Mouse (Mus musculus): ENCODE data around the gene Prmt6. TPM values are rescaled to one million over a fixed set of nuclear protein-coding genes. Genes with fewer than 3 reads are reported as not detected.

The Prmt6 gene
- total RNA-seq (2021) (10 to 100 TPM in 1 of 2 experiments, 1 to 10 TPM in 1; 9.1 to 11.4 TPM), polyA plus RNA-seq (2012; rRNA removed) (11.4 and 14.2 TPM in 2 replicates)
- long read RNA-seq, transcript Prmt6-201 (1 exons, 2,450 nt) = major isoform, 11 of 14 reads
- long read RNA-seq, partial matches to known transcripts = 0 of 14 reads
- long read RNA-seq, other reads (novel, unspliced or antisense) = 0 of 14 reads

GRCm38 (mm10) chr3:110250839-110251700 lies at the start of gene Prmt6:
TSS of gene Prmt6 (minus strand) at chr3:110250998.
- DNase-seq = peak; percentile 95

GRCm38 (mm10) chr3:110290485-110291045 lies 39.8 kb upstream of the Prmt6 start:
- DNase-seq = no peak

GRCm38 (mm10) chr3:110282651-110283050 lies 31.9 kb upstream of the Prmt6 start:
- DNase-seq = no peak

GRCm38 (mm10) chr3:110267790-110268189 lies 17.0 kb upstream of the Prmt6 start:
- no peak for DNase-seq

GRCm38 (mm10) chr3:110253105-110253504 lies 2.3 kb upstream of the Prmt6 start:
- no peak for DNase-seq

- peak; percentile 86 for DNase-seq
Measured at GRCm38 (mm10) chr3:110249891-110250838, 633 bp downstream of the Prmt6 start.

- DNase-seq = no peak
Measured at GRCm38 (mm10) chr3:110236819-110237463, 13.9 kb downstream of the Prmt6 start.

Other genes starting within 250 kb of the Prmt6 start
- 1 to 10 TPM; 2.0 to 2.7 TPM for gene Ntng1, start 107.0 kb downstream of the Prmt6 start, total RNA-seq (2021)
- 0.66 and 0.99 TPM in 2 replicates for gene Ntng1, start 107.0 kb downstream of the Prmt6 start, polyA plus RNA-seq (2012; rRNA removed)